Mouse (Mus musculus) embryonic facial prominence, embryonic 10.5 days (tissue): ENCODE data around the gene Mrpl58. TPM values are rescaled to one million over a fixed set of nuclear protein-coding genes. Genes with fewer than 3 reads are reported as not detected.

Experiments
- DNase-seq: peaks from one replicate; pipeline ENCODE4 v3.0.0-alpha.2; 2017; ENCODE audit warnings: low spot score
- H3K27ac ChIP-seq: fragments of 300-500 bp; sonication (generic); replicated peaks from 2 replicates; pipeline ENCODE4 v1.5.1; 2016; ENCODE audit warnings: mild to moderate bottlenecking
- H3K27me3 ChIP-seq: fragments of 300-500 bp; sonication (generic); replicated peaks from 2 replicates; pipeline ENCODE4 v1.6.1; 2016; ENCODE audit warnings: low read depth, mild to moderate bottlenecking; ENCODE audit not compliant: poor library complexity, severe bottlenecking
- H3K36me3 ChIP-seq: fragments of 300-500 bp; sonication (generic); replicated peaks from 2 replicates; pipeline ENCODE4 v1.6.1; 2016; ENCODE audit warnings: mild to moderate bottlenecking, moderate library complexity
- H3K4me1 ChIP-seq: fragments of 300-500 bp; sonication (generic); 2 replicates; pipeline ENCODE4 v1.6.1; 2016
- H3K4me3 ChIP-seq: fragments of 300-500 bp; sonication (generic); 2 replicates; pipeline ENCODE4 v1.5.1; 2016; ENCODE audit warnings: mild to moderate bottlenecking, moderate library complexity
- H3K9me3 ChIP-seq: fragments of 300-500 bp; sonication (generic); 2 replicates; pipeline ENCODE4 v1.6.1; 2016; ENCODE audit warnings: mild to moderate bottlenecking
- WGBS: fragments of 180-500 bp; shearing (Covaris S2); methylation state at CpG from one replicate; pipeline ENCODE4 v1.1.7; 2016; 5-methylcytosine and 5-hydroxymethylcytosine counted together
- polyA plus RNA-seq: library from polyadenylated mRNA; unstranded; fragments of >200 nt; fragmentation: Nextera tagmentation; extraction: Ambion mirVana; gene quantifications from 2 replicates; pipeline ENCODE4 v1.2.1, GENCODE M21; 2016

Gene Mrpl58
- polyA plus RNA-seq, 1 experiment from 2014 or later, result 228 TPM

- Histone ChIP-seq H3K4me1 (peaks cover 38% of the 10 kb centered on the region), H3K27ac (peak overlapping the region; percentile 97), H3K9me3 (no peaks in the 10 kb centered on the region), H3K36me3 (peaks cover 53% of the 10 kb centered on the region), H3K4me3 (peak overlapping the region; percentile 97), H3K27me3 (no peaks in the 10 kb centered on the region)
- DNase-seq, result peak; percentile 70
- 3% methylated on average over 45 of the region's 45 CpGs for WGBS
These were observed 17.0 kb downstream of the Mrpl58 start for GRCm38 (mm10) chr11:115420336-115421190.

- peak overlapping the region; percentile 97 for H3K4me3 ChIP-seq
- peaks cover 53% of the 10 kb centered on the region for H3K36me3 ChIP-seq
- no peak for DNase-seq
- H3K9me3 ChIP-seq, result no peaks in the 10 kb centered on the region
- peak overlapping the region; percentile 25; the same call in 1 of the 2 replicates for H3K27ac ChIP-seq
- peaks cover 38% of the 10 kb centered on the region for H3K4me1 ChIP-seq
- H3K27me3 ChIP-seq, result no peaks in the 10 kb centered on the region
- WGBS, result 66% methylated on average over 1 of the region's 1 CpGs
These were observed 17.8 kb downstream of the Mrpl58 start for GRCm38 (mm10) chr11:115421328-115421727.

- Histone ChIP-seq H3K27ac (no peak overlapping the region), H3K4me1 (peaks cover 38% of the 10 kb centered on the region), H3K36me3 (peaks cover 53% of the 10 kb centered on the region), H3K27me3 (no peaks in the 10 kb centered on the region), H3K9me3 (no peaks in the 10 kb centered on the region), H3K4me3 (peak overlapping the region; percentile 97; the same call in 1 of the 2 replicates)
- no peak for DNase-seq
- 91% methylated on average over 16 of the region's 16 CpGs for WGBS
These were observed 18.4 kb downstream of the Mrpl58 start for GRCm38 (mm10) chr11:115421972-115422371.

GRCm38 (mm10) chr11:115423091-115423490, 19.5 kb downstream of the Mrpl58 start:
- 86% methylated on average over 3 of the region's 3 CpGs for WGBS
- peaks cover 49% of the 10 kb centered on the region for H3K36me3 ChIP-seq

DNA sequence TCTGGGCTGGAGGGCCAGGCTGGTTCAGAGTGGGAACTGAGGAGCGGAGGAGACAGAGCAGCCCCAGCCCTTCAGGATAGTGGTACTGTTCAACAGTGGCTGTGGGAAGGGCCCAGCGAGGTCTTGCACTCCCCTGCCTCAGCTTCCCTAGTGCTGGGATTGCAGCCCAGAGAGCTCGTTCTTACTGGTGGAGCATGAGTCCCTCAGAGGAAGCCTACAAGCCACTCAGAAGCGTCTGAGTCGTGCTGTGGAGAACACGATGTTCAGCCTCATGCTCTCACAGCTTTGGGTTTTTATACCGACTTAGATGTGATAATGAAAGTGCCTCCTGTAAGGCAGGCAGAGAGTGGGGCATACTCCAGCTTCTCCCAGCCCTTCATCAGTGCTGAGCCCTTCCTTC, 21.1 kb downstream of the Mrpl58 start:
- no peak overlapping the region for H3K27ac ChIP-seq
- H3K4me1 ChIP-seq, result peaks cover 37% of the 10 kb centered on the region
- WGBS, result 85% methylated on average over 7 of the region's 7 CpGs
- H3K9me3 ChIP-seq, result no peaks in the 10 kb centered on the region
- H3K27me3 ChIP-seq, result no peaks in the 10 kb centered on the region
- DNase-seq, result no peak
- peaks cover 61% of the 10 kb centered on the region for H3K36me3 ChIP-seq
- H3K4me3 ChIP-seq, result no peak overlapping the region

More at GRCm38 (mm10) chr11:115423091-115423490, 19.5 kb downstream of the Mrpl58 start:
- Histone ChIP-seq H3K27ac (no peak overlapping the region), H3K9me3 (no peaks in the 10 kb centered on the region), H3K4me1 (peaks cover 41% of the 10 kb centered on the region), H3K27me3 (no peaks in the 10 kb centered on the region), H3K4me3 (no peak overlapping the region)
- no peak for DNase-seq

- peaks cover 71% of the 10 kb centered on the region for H3K36me3 ChIP-seq
- H3K4me3 ChIP-seq, result no peak overlapping the region
- H3K9me3 ChIP-seq, result no peaks in the 10 kb centered on the region
- no peaks in the 10 kb centered on the region for H3K27me3 ChIP-seq
- H3K27ac ChIP-seq, result no peak overlapping the region
- DNase-seq, result no peak
- H3K4me1 ChIP-seq, result peaks cover 35% of the 10 kb centered on the region
- WGBS, result 92% methylated on average over 6 of the region's 6 CpGs
These were observed 22.1 kb downstream of the Mrpl58 start for GRCm38 (mm10) chr11:115425671-115426070.

DNA sequence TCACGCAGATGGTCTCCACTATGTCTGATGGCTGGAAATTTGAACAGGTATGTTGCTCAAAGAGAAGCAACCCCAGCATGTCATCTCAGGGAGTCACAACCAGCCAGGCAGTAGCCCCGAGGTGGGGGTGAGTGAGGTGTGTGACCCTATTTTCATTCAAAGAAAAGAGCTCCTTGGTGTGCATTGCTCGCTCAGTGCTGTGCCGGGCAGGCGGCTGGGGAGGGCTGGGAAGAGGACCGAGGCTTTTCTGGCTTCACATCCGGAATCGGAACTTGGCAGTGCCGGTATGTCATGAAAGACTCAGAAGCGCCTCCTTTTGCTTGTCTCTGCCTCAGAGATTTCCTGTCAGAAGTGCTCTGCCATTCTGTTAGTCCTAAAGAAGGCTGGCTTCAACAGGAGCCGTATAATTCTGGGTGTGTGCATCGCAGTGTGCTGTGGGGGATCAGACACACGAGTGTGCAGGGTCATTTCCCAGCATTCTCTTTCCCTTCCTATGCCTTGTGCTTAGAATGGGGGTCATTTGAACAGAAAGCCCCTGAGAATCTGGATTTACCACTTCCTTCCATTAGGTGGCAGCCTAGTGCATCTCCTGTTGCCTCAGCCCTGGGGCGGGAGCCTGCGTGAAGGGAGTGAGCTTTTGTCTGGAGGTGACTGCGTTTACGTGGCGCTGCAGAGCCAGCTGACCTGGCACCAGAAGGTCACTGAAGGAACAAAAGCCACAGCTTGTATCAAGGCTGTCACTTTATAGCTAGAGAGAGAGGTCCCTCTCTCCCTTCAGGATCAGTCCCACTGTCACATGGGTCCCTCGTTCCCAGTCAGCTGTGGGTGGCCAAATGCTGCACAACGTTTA, 24.2 kb downstream of the Mrpl58 start:
- H3K36me3 ChIP-seq, result peaks cover 83% of the 10 kb centered on the region

DNA sequence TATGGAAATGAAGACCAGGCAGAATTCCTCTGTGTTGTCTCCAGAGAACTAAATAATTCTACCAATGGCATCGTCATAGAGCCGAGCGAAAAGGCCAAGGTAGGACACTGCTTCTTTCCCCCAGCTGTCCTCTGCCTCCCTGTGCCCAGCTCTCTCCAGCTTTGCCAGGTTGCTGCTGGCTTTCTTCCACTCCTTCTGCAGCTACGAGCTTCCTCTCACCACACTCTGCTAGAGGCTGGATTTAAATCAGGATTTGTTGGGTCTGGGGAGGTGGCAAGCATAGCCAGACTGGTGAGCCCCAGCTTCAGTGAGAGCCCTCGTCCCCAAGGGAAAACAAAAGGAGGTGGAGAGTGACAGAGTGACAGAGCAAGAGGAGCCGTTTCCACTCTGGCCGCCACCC, 25.8 kb downstream of the Mrpl58 start:
- Histone ChIP-seq H3K4me3 (no peak overlapping the region), H3K9me3 (no peaks in the 10 kb centered on the region), H3K36me3 (peaks cover 85% of the 10 kb centered on the region), H3K4me1 (peaks cover 18% of the 10 kb centered on the region), H3K27ac (no peak overlapping the region), H3K27me3 (no peaks in the 10 kb centered on the region)
- no peak for DNase-seq
- 86% methylated on average over 7 of the region's 7 CpGs for WGBS

More for the DNA sequence above, 24.2 kb downstream of the Mrpl58 start:
- peaks cover 20% of the 10 kb centered on the region for H3K4me1 ChIP-seq
- WGBS, result 31% methylated on average over 20 of the region's 20 CpGs
- no peaks in the 10 kb centered on the region for H3K9me3 ChIP-seq
- H3K27ac ChIP-seq, result peak overlapping the region; percentile 81
- peak; percentile 85 for DNase-seq
- no peaks in the 10 kb centered on the region for H3K27me3 ChIP-seq
- peak overlapping the region; percentile 27; the same call in 1 of the 2 replicates for H3K4me3 ChIP-seq

GRCm38 (mm10) chr11:115430561-115430960, 27.0 kb downstream of the Mrpl58 start:
- no peaks in the 10 kb centered on the region for H3K9me3 ChIP-seq
- peaks cover 29% of the 10 kb centered on the region for H3K4me1 ChIP-seq
- no peak for DNase-seq
- H3K36me3 ChIP-seq, result peaks cover 73% of the 10 kb centered on the region
- no peak overlapping the region for H3K4me3 ChIP-seq
- WGBS, result 93% methylated on average over 6 of the region's 6 CpGs
- H3K27ac ChIP-seq, result no peak overlapping the region
- no peaks in the 10 kb centered on the region for H3K27me3 ChIP-seq

DNA sequence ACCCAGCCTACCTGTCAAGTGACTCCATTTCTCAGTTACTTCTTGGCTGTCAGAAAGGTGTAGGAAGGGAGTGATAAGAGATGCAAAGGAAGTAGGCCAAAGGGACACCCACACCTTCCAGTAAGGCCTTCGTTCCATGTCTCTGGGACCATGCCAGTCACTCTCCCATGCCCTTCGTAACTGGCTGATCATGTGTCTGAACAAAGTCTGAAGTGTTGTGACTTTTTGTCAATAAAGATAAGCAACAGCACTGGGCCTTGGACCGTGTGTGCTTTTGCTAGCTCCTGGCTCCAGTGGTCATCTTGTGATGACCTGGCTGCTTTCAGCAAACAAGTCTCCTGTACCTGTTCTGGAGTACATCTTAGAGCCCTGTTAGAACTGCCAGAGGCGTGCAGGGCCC, 29.3 kb downstream of the Mrpl58 start:
- no peaks in the 10 kb centered on the region for H3K9me3 ChIP-seq
- no peak overlapping the region for H3K4me3 ChIP-seq
- 0 out of 2 replicates have a peak, but pooled peaks cover 8% of the 10 kb centered on the region for H3K27me3 ChIP-seq
- DNase-seq, result no peak
- WGBS, result 81% methylated on average over 4 of the region's 4 CpGs
- H3K4me1 ChIP-seq, result peaks cover 35% of the 10 kb centered on the region
- no peak overlapping the region for H3K27ac ChIP-seq
- H3K36me3 ChIP-seq, result peaks cover 51% of the 10 kb centered on the region

DNA sequence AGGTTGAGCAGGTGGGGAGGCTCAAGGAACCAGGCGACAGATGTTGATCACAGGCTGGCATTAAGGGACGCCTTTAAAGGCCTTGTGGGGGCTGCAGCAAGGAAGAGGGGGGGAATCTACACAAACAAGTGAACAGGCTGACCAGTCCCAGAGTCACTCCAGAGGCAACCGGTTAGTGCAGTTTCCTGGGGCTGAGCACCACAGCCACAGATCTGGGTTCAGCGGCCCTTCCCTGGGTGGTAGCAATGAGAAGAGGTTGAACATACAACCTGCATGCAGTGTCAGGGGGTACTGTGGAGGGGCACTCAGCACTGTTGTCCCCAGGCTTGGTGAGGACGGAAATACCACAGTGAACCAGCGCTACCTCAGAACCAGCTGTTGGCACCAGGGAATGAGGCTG, 29.8 kb downstream of the Mrpl58 start:
- Histone ChIP-seq H3K27me3 (0 out of 2 replicates have a peak, but pooled peaks cover 8% of the 10 kb centered on the region), H3K4me1 (peaks cover 29% of the 10 kb centered on the region), H3K9me3 (no peaks in the 10 kb centered on the region), H3K36me3 (peaks cover 51% of the 10 kb centered on the region), H3K27ac (no peak overlapping the region), H3K4me3 (no peak overlapping the region)
- DNase-seq, result no peak
- 82% methylated on average over 6 of the region's 6 CpGs for WGBS

DNA sequence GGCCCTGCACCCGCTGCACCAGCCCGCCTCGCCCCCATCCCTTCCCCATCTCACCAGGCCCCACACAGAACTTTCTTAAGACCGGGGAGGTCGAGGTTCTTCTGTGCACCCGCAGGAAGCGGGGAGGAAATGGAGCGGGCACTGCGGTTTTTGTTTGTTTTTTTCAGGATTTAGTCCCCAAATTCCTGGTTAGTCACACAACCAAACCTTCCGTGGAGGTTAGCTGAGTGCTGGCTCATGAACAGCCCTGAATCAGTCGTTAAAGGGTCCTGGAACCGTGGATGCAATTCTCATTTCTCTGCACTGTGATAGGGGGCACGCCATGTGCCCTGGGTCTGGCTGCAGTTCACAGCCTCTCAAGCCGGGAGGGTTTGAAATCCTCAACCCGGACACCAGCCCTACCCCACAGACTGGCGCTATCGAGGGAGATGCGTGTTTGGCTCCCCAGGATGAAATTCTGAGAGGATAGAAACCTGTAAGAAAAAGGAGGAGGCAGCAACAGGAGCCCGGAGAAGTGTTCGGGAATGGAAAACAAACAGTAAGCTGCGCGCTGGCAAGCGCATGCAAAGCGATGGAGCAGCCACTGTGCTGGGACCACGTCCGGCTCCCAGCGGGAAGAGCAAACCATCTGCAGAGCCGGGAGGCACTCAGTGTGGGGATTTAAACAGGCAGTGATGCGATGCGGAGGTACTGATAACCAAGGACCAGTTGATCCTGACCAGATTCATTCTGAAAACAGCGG, 32.2 kb downstream of the Mrpl58 start:
- DNase-seq, result peak; percentile 62
- H3K27me3 ChIP-seq, result 0 out of 2 replicates have a peak, but pooled peaks cover 8% of the 10 kb centered on the region
- peaks cover 27% of the 10 kb centered on the region for H3K36me3 ChIP-seq
- H3K27ac ChIP-seq, result peak overlapping the region; percentile 84
- peaks cover 7% of the 10 kb centered on the region for H3K9me3 ChIP-seq
- peak overlapping the region; percentile 50 for H3K4me3 ChIP-seq
- 5% methylated on average over 31 of the region's 31 CpGs for WGBS
- H3K4me1 ChIP-seq, result peaks cover 25% of the 10 kb centered on the region
